Comparison of ENCODE assay signal across 8 mouse cellular contexts in the genomic region with DNA sequence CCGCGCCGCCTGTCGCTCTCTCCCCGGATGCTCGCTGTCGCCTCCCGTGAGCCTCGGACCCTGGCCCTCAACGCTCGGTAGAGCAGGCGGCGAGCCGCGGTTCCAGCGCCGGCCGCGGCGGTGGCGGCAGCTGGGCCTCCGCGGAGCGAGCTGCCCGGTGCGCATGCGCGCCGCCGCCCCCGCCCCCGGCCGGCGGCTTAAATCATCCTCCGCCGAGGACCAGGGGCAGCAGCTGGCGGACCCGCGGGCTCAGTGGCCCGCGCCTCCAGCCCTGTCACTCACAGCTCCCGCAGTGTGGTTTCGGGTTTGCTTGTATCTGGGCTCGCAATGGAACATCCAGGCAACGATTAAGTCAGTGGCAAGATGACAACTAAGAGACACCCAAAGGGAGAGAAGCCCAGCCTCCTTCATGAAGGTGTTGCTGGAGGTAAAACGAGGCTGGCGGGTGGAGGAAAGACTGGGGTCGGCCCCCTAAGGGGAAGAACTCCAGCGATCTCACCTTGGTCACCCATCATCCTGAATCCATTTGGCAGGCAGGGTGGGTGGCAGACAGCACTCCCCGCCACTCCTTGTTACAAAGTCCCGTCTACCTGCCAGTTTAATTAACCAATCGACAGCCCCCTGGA. TPM values are rescaled to one million over a fixed set of nuclear protein-coding genes. Genes with fewer than 3 reads are reported as not detected.
A peak's percentile ranks its signal among the peaks of the same experiment; 100 is the strongest.
DNase-seq lines count a peak whose midpoint lies in the region; ATAC-seq lines count a peak whose summit lies in the region.

A gene (minus strand): TSS at position 9 of the 626 bp plus-strand sequence.

- no peaks in the 10 kb centered on the region for H3K36me3 ChIP-seq in hindbrain, embryonic 14.5 days (replicated peaks; ENCODE audit: control insufficient read depth, insufficient read depth)

- peak; percentile 77 for DNase-seq in ZHBTc4 (ENCODE audit: low read depth, low spot score)
- DNase-seq in cerebellum, postnatal 36 days, result peak; percentile 85 to 86
- DNase-seq in frontal cortex, postnatal 36 days (ENCODE audit: low spot score in 2 of 2), result peak; percentile 84
- DNase-seq in hindbrain, embryonic 14.5 days (ENCODE audit: low spot score), result peak; percentile 87
- DNase-seq in layer of hippocampus, postnatal 36 days, result peak; percentile 85 to 87
- DNase-seq in lung, postnatal 25 days (ENCODE audit: low spot score), result peak; percentile 80
- DNase-seq in retina, embryonic 14.5 days (ENCODE audit: low spot score), result peak; percentile 89
- DNase-seq in thymus, postnatal 36 days, result peak; percentile 76 to 79

- peaks cover 24% of the 10 kb centered on the region for H3K4me1 ChIP-seq in hindbrain, embryonic 14.5 days (replicated peaks; ENCODE audit: control insufficient read depth, insufficient read depth, low read length)

- H3K27ac ChIP-seq in hindbrain, embryonic 14.5 days, result peak within 1 kb of the TSS; percentile 96

- under 1% methylated on average over 52 of the region's 52 CpGs for WGBS in hindbrain, embryonic 14.5 days

- peak within 1 kb of the TSS; percentile 88 for H3K4me2 ChIP-seq in hindbrain, embryonic 14.5 days (replicated peaks)

- no peaks in the 10 kb centered on the region for H3K27me3 ChIP-seq in hindbrain, embryonic 14.5 days (ENCODE audit: control insufficient read depth, insufficient read depth, low read length)

- ATAC-seq in hindbrain, embryonic 14.5 days (ENCODE audit: low FRiP score), result peak; percentile 78

- H3K9ac ChIP-seq in hindbrain, embryonic 14.5 days, result peak within 1 kb of the TSS; percentile 87

- H3K9me3 ChIP-seq in hindbrain, embryonic 14.5 days (ENCODE audit: control insufficient read depth, low read length), result no peaks in the 10 kb centered on the region

- peak within 1 kb of the TSS; percentile 73 for H3K4me3 ChIP-seq in hindbrain, embryonic 14.5 days (replicated peaks; ENCODE audit: low read length)

RNA-seq across cellular contexts. Expression of the gene that starts here (rescaled TPM):
- polyA plus RNA-seq in hindbrain, embryonic 14.5 days (2014; fragmentation: Nextera tagmentation; extraction: Ambion mirVana), result 14.0 and 14.3 TPM in 2 replicates
- total RNA-seq in layer of hippocampus, postnatal 36 days (2021), result 100 to 1,000 TPM; 113 to 116 TPM

Comparison
In these comparisons a context has a peak if more than half of its experiments do, and no peak if none do; other contexts are left out.
1. Peak in every context shown above with its lines: DNase-seq, ATAC-seq, H3K4me3 ChIP-seq and H3K27ac ChIP-seq.